Mouse (Mus musculus): Measurements from ENCODE around the gene Cacnb1. TPM values are rescaled to one million over a fixed set of nuclear protein-coding genes. Genes with fewer than 3 reads are reported as not detected.

Gene Cacnb1
- polyA plus RNA-seq, 2 experiments, result 0.38 TPM; not detected in 1

- H3K9me3 ChIP-seq (ENCODE audit: control insufficient read depth, low read length), result no peaks in the 10 kb centered on the region
- H3K4me3 ChIP-seq (ENCODE audit: insufficient read depth in 1 of 2, low read depth in 2 of 2, low read length in 2 of 2), result no peak overlapping the region
- H3K9ac ChIP-seq (replicated peaks), result no peak overlapping the region
- H3K27ac ChIP-seq, result no peak overlapping the region
- no peaks in the 10 kb centered on the region for H3K4me1 ChIP-seq (replicated peaks; ENCODE audit: control insufficient read depth in 2 of 2, insufficient read depth in 2 of 2, low read length in 1 of 2)
- no peaks in the 10 kb centered on the region for H3K36me3 ChIP-seq (replicated peaks; ENCODE audit: control insufficient read depth, insufficient read depth, low read depth)
- 78% methylated on average over 5 of the region's 5 CpGs for WGBS (ENCODE audit: insufficient replicate concordance)
- ATAC-seq (ENCODE audit: insufficient read depth) (no peak), DNase-seq (ENCODE audit: low read depth in 3 of 3, low spot score in 3 of 3) (no peak)
- no peak overlapping the region for H3K4me2 ChIP-seq (ENCODE audit: low read depth)
- peaks cover 2% of the 10 kb centered on the region; the same call in 1 of the 2 replicates for H3K27me3 ChIP-seq (ENCODE audit: control insufficient read depth, insufficient read depth, low read length)
- no peak for TF ChIP-seq CTCF (IDR thresholded peaks at IDR 0.05; ENCODE audit: low read depth)
- no peak for TF ChIP-seq EP300 (IDR thresholded peaks at IDR 0.05; ENCODE audit: low read depth)
Measured at GRCm38 (mm10) chr11:98016177-98016576, 6.7 kb downstream of the Cacnb1 start.

- Histone ChIP-seq H3K4me2 (ENCODE audit: low read depth) (no peak overlapping the region), H3K9ac (replicated peaks) (no peak overlapping the region), H3K36me3 (replicated peaks; ENCODE audit: control insufficient read depth, insufficient read depth, low read depth) (no peaks in the 10 kb centered on the region), H3K4me3 (ENCODE audit: insufficient read depth in 1 of 2, low read depth in 2 of 2, low read length in 2 of 2) (no peak overlapping the region), H3K9me3 (ENCODE audit: control insufficient read depth, low read length) (no peaks in the 10 kb centered on the region), H3K4me1 (replicated peaks; ENCODE audit: control insufficient read depth in 2 of 2, insufficient read depth in 2 of 2, low read length in 1 of 2) (no peaks in the 10 kb centered on the region), H3K27ac (no peak overlapping the region), H3K27me3 (ENCODE audit: control insufficient read depth, insufficient read depth, low read length) (no peaks in the 10 kb centered on the region)
- 66% methylated on average over 10 of the region's 10 CpGs for WGBS (ENCODE audit: insufficient replicate concordance)
- TF ChIP-seq EP300 (IDR thresholded peaks at IDR 0.05; ENCODE audit: low read depth) (no peak), CTCF (IDR thresholded peaks at IDR 0.05; ENCODE audit: low read depth) (no peak)
- no peak for DNase-seq (ENCODE audit: low read depth in 3 of 3, low spot score in 3 of 3)
- no peak for ATAC-seq (ENCODE audit: insufficient read depth)
Measured at GRCm38 (mm10) chr11:98012831-98013230, 10.0 kb downstream of the Cacnb1 start.

GRCm38 (mm10) chr11:98011716-98012115, 11.1 kb downstream of the Cacnb1 start:
- WGBS (ENCODE audit: insufficient replicate concordance), result 47% methylated on average over 9 of the region's 9 CpGs
- Histone ChIP-seq H3K27ac (no peak overlapping the region), H3K4me3 (ENCODE audit: insufficient read depth in 1 of 2, low read depth in 2 of 2, low read length in 2 of 2) (no peak overlapping the region), H3K9ac (replicated peaks) (no peak overlapping the region), H3K36me3 (replicated peaks; ENCODE audit: control insufficient read depth, insufficient read depth, low read depth) (no peaks in the 10 kb centered on the region), H3K9me3 (ENCODE audit: control insufficient read depth, low read length) (no peaks in the 10 kb centered on the region), H3K4me2 (ENCODE audit: low read depth) (no peak overlapping the region), H3K27me3 (ENCODE audit: control insufficient read depth, insufficient read depth, low read length) (no peaks in the 10 kb centered on the region), H3K4me1 (replicated peaks; ENCODE audit: control insufficient read depth in 2 of 2, insufficient read depth in 2 of 2, low read length in 1 of 2) (no peaks in the 10 kb centered on the region)
- ATAC-seq (ENCODE audit: insufficient read depth) (no peak), DNase-seq (ENCODE audit: low read depth in 3 of 3, low spot score in 3 of 3) (no peak)
- no peak for TF ChIP-seq CTCF (IDR thresholded peaks at IDR 0.05; ENCODE audit: low read depth)
- TF ChIP-seq EP300 (IDR thresholded peaks at IDR 0.05; ENCODE audit: low read depth), result no peak

GRCm38 (mm10) chr11:98008087-98008486, 14.7 kb downstream of the Cacnb1 start:
- WGBS (ENCODE audit: insufficient replicate concordance), result 43% methylated on average over 11 of the region's 11 CpGs
- ATAC-seq (ENCODE audit: insufficient read depth) (no peak), DNase-seq (ENCODE audit: low read depth in 3 of 3, low spot score in 3 of 3) (no peak)
- H3K9ac ChIP-seq (replicated peaks), result no peak overlapping the region
- H3K27me3 ChIP-seq (ENCODE audit: control insufficient read depth, insufficient read depth, low read length), result no peaks in the 10 kb centered on the region
- H3K36me3 ChIP-seq (replicated peaks; ENCODE audit: control insufficient read depth, insufficient read depth, low read depth), result no peaks in the 10 kb centered on the region
- TF ChIP-seq EP300 (IDR thresholded peaks at IDR 0.05; ENCODE audit: low read depth) (no peak), CTCF (IDR thresholded peaks at IDR 0.05; ENCODE audit: low read depth) (no peak)
- no peak overlapping the region for H3K27ac ChIP-seq
- no peaks in the 10 kb centered on the region for H3K9me3 ChIP-seq (ENCODE audit: control insufficient read depth, low read length)
- no peak overlapping the region for H3K4me3 ChIP-seq (ENCODE audit: insufficient read depth in 1 of 2, low read depth in 2 of 2, low read length in 2 of 2)
- no peaks in the 10 kb centered on the region for H3K4me1 ChIP-seq (replicated peaks; ENCODE audit: control insufficient read depth in 2 of 2, insufficient read depth in 2 of 2, low read length in 1 of 2)
- no peak overlapping the region for H3K4me2 ChIP-seq (ENCODE audit: low read depth)

GRCm38 (mm10) chr11:98005686-98006085, 17.1 kb downstream of the Cacnb1 start:
- no peak for DNase-seq (ENCODE audit: low read depth in 3 of 3, low spot score in 3 of 3)
- Histone ChIP-seq H3K9me3 (ENCODE audit: control insufficient read depth, low read length) (no peaks in the 10 kb centered on the region), H3K27ac (no peak overlapping the region), H3K9ac (replicated peaks) (no peak overlapping the region), H3K4me3 (ENCODE audit: insufficient read depth in 1 of 2, low read depth in 2 of 2, low read length in 2 of 2) (no peak overlapping the region), H3K4me1 (replicated peaks; ENCODE audit: control insufficient read depth in 2 of 2, insufficient read depth in 2 of 2, low read length in 1 of 2) (0 out of 4 replicates have a peak, but pooled peaks cover 0 to 2% of the 10 kb centered on the region in 2 experiments), H3K36me3 (replicated peaks; ENCODE audit: control insufficient read depth, insufficient read depth, low read depth) (no peaks in the 10 kb centered on the region), H3K4me2 (ENCODE audit: low read depth) (no peak overlapping the region), H3K27me3 (ENCODE audit: control insufficient read depth, insufficient read depth, low read length) (peaks cover 7% of the 10 kb centered on the region)
- no peak for ATAC-seq (ENCODE audit: insufficient read depth)
- TF ChIP-seq CTCF (IDR thresholded peaks at IDR 0.05; ENCODE audit: low read depth), result no peak
- TF ChIP-seq EP300 (IDR thresholded peaks at IDR 0.05; ENCODE audit: low read depth), result no peak
- 73% methylated on average over 10 of the region's 10 CpGs for WGBS (ENCODE audit: insufficient replicate concordance)

Data from liver, embryonic 14.5 days (tissue).